Mouse (Mus musculus): ENCODE data around the gene Maneal. TPM values are rescaled to one million over a fixed set of nuclear protein-coding genes. Genes with fewer than 3 reads are reported as not detected.

Maneal gene
- 0.41 and 0.59 TPM in 2 replicates for polyA plus RNA-seq (2015; fragmentation: Nextera tagmentation; extraction: Ambion mirVana)

- Histone ChIP-seq H3K27me3 (ENCODE audit: control insufficient read depth, insufficient read depth, low read length) (peaks cover 25% of the 10 kb centered on the region), H3K36me3 (ENCODE audit: control insufficient read depth, insufficient read depth, low read length) (0 out of 2 replicates have a peak, but pooled peaks cover 3% of the 10 kb centered on the region), H3K9me3 (replicated peaks; ENCODE audit: control insufficient read depth, low read length) (no peaks in the 10 kb centered on the region), H3K9ac (ENCODE audit: low read length) (peak within 1 kb of the TSS; percentile 61), H3K4me3 (replicated peaks; ENCODE audit: low read length) (peak within 1 kb of the TSS; percentile 50), H3K4me2 (ENCODE audit: low read depth, low read length) (peak within 1 kb of the TSS; percentile 67), H3K27ac (ENCODE audit: low read length) (no peak within 1 kb of the TSS), H3K4me1 (ENCODE audit: control insufficient read depth, insufficient read depth, low read length) (peaks cover 5% of the 10 kb centered on the region; the same call in 1 of the 2 replicates)
- WGBS: 3% methylated on average over 67 of the region's 77 CpGs
- peak; percentile 22; the same call in 1 of the 2 replicates for ATAC-seq (ENCODE audit: insufficient read depth, low FRiP score)
Measured at GRCm38 (mm10) chr4:124861283-124862188, at the start of gene Maneal. Maneal (minus strand) TSS chr4:124862171.

GRCm38 (mm10) chr4:124905971-124906822 lies 44.2 kb upstream of the Maneal start:
- Histone ChIP-seq H3K4me3 (replicated peaks; ENCODE audit: low read length) (peak overlapping the region; percentile 28), H3K9me3 (replicated peaks; ENCODE audit: control insufficient read depth, low read length) (no peaks in the 10 kb centered on the region), H3K4me2 (ENCODE audit: low read depth, low read length) (peak overlapping the region; percentile 47), H3K9ac (ENCODE audit: low read length) (peak overlapping the region; percentile 26), H3K36me3 (ENCODE audit: control insufficient read depth, insufficient read depth, low read length) (no peaks in the 10 kb centered on the region), H3K27me3 (ENCODE audit: control insufficient read depth, insufficient read depth, low read length) (no peaks in the 10 kb centered on the region; the same call in 1 of the 2 replicates), H3K27ac (ENCODE audit: low read length) (no peak overlapping the region), H3K4me1 (ENCODE audit: control insufficient read depth, insufficient read depth, low read length) (0 out of 2 replicates have a peak, but pooled peaks cover 3% of the 10 kb centered on the region)
- 7% methylated on average over 21 of the region's 21 CpGs for WGBS
- no peak for ATAC-seq (ENCODE audit: insufficient read depth, low FRiP score)

- 63% methylated on average over 4 of the region's 4 CpGs for WGBS
- Histone ChIP-seq H3K9ac (ENCODE audit: low read length) (no peak overlapping the region), H3K36me3 (ENCODE audit: control insufficient read depth, insufficient read depth, low read length) (no peaks in the 10 kb centered on the region), H3K27ac (ENCODE audit: low read length) (no peak overlapping the region), H3K4me2 (ENCODE audit: low read depth, low read length) (no peak overlapping the region), H3K9me3 (replicated peaks; ENCODE audit: control insufficient read depth, low read length) (no peaks in the 10 kb centered on the region), H3K4me3 (replicated peaks; ENCODE audit: low read length) (no peak overlapping the region), H3K4me1 (ENCODE audit: control insufficient read depth, insufficient read depth, low read length) (0 out of 2 replicates have a peak, but pooled peaks cover 3% of the 10 kb centered on the region), H3K27me3 (ENCODE audit: control insufficient read depth, insufficient read depth, low read length) (no peaks in the 10 kb centered on the region; the same call in 1 of the 2 replicates)
- ATAC-seq (ENCODE audit: insufficient read depth, low FRiP score): no peak
Measured at GRCm38 (mm10) chr4:124905417-124905816, 43.4 kb upstream of the Maneal start.

DNA sequence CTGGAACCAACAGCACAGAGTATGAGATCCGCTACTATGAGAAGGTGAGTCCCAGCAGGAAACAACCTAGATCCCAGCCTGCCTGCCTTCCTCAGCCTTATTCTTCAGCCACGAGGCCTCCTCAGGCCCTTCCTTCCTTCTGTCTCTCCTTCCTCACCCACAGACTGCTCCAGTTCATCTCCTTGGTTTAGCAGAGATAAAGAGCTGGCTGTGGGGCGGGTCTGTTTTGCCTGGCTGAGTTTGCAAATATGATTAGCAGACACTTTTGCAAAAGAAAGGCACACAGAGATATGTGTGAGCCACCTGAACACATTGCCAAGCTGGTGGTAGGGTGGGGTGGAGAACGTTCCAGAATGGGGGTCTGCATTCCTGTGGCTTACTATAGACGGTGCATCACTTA lies 37.9 kb upstream of the Maneal start:
- no peak overlapping the region for H3K4me3 ChIP-seq (replicated peaks; ENCODE audit: low read length)
- no peak overlapping the region for H3K4me2 ChIP-seq (ENCODE audit: low read depth, low read length)
- H3K27ac ChIP-seq (ENCODE audit: low read length): no peak overlapping the region
- no peak for ATAC-seq (ENCODE audit: insufficient read depth, low FRiP score)
- no peak overlapping the region for H3K9ac ChIP-seq (ENCODE audit: low read length)
- H3K27me3 ChIP-seq (ENCODE audit: control insufficient read depth, insufficient read depth, low read length): peaks cover 21% of the 10 kb centered on the region
- 44% methylated on average over 5 of the region's 5 CpGs for WGBS
- no peaks in the 10 kb centered on the region for H3K9me3 ChIP-seq (replicated peaks; ENCODE audit: control insufficient read depth, low read length)
- H3K36me3 ChIP-seq (ENCODE audit: control insufficient read depth, insufficient read depth, low read length): no peaks in the 10 kb centered on the region
- no peaks in the 10 kb centered on the region for H3K4me1 ChIP-seq (ENCODE audit: control insufficient read depth, insufficient read depth, low read length)

DNA sequence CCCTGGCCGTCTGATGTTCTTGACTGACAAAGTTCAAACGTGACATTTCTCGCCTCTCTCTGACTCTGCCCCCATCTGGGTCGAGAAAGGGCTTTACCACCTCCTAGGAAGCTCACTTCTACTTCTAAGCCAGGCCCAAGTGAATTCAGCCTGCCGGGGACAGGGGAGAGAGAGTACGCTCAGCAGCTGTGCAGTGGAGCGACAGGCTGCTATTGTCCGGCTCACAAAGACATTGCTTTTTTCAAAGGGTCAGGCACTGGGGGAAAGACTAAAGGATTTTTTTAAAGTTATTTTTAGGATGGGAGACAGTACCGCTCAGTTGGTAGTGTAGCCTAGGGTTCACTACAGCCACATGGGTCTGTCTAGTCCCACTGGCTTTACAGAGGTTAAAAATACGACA lies 36.5 kb upstream of the Maneal start:
- peaks cover 36% of the 10 kb centered on the region for H3K27me3 ChIP-seq (ENCODE audit: control insufficient read depth, insufficient read depth, low read length)
- H3K9me3 ChIP-seq (replicated peaks; ENCODE audit: control insufficient read depth, low read length): no peaks in the 10 kb centered on the region
- H3K9ac ChIP-seq (ENCODE audit: low read length): no peak overlapping the region
- H3K4me1 ChIP-seq (ENCODE audit: control insufficient read depth, insufficient read depth, low read length): no peaks in the 10 kb centered on the region
- H3K36me3 ChIP-seq (ENCODE audit: control insufficient read depth, insufficient read depth, low read length): no peaks in the 10 kb centered on the region
- ATAC-seq (ENCODE audit: insufficient read depth, low FRiP score): no peak
- no peak overlapping the region for H3K4me3 ChIP-seq (replicated peaks; ENCODE audit: low read length)
- no peak overlapping the region for H3K27ac ChIP-seq (ENCODE audit: low read length)
- H3K4me2 ChIP-seq (ENCODE audit: low read depth, low read length): no peak overlapping the region
- WGBS: 60% methylated on average over 10 of the region's 10 CpGs

DNA sequence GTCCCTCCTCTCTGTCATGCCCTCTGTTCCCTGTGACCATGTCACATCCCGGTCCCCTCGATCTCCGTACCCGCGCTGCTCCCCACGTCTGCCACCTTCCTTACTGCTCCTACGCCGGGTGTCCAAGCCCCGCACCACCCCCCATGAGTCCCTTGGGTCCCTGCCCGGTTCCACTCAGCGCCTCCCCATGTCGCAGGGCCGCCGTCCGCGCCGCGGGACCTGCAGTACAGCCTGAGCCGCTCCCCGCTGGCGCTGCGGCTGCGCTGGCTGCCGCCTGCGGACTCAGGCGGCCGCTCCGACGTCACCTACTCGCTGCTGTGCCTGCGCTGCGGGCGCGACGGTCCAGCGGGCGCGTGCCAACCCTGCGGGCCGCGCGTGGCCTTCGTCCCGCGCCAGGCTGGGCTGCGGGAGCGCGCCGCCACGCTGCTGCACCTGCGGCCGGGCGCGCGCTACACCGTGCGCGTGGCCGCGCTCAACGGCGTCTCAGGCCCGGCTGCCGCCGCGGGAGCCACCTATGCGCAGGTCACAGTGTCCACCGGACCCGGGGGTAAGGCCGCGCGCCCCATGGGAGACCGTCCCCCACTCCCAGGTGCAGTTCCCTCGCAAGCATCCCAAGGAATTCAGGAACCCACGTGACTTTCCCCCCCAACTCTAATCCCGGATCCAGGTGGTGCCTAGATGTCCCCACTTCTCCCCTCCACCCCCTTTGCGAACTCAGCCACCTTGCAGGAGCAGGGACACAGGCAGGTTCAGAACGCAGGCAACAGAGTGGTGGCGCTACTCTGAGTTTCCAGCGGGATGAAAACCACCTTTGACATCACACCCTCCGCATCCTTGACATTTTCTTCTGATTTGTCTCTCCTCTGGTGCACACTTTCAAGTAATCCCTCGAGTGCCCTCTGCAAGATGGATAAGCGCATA lies 32.8 kb upstream of the Maneal start:
- Histone ChIP-seq H3K27me3 (ENCODE audit: control insufficient read depth, insufficient read depth, low read length) (peaks cover 54% of the 10 kb centered on the region), H3K9me3 (replicated peaks; ENCODE audit: control insufficient read depth, low read length) (no peaks in the 10 kb centered on the region), H3K36me3 (ENCODE audit: control insufficient read depth, insufficient read depth, low read length) (no peaks in the 10 kb centered on the region), H3K27ac (ENCODE audit: low read length) (no peak overlapping the region), H3K4me1 (ENCODE audit: control insufficient read depth, insufficient read depth, low read length) (no peaks in the 10 kb centered on the region), H3K4me3 (replicated peaks; ENCODE audit: low read length) (peak overlapping the region; percentile 42), H3K9ac (ENCODE audit: low read length) (peak overlapping the region; percentile 39), H3K4me2 (ENCODE audit: low read depth, low read length) (peak overlapping the region; percentile 64)
- 2% methylated on average over 83 of the region's 83 CpGs for WGBS
- peak; percentile 53; the same call in 1 of the 2 replicates for ATAC-seq (ENCODE audit: insufficient read depth, low FRiP score)

- Histone ChIP-seq H3K9me3 (replicated peaks; ENCODE audit: control insufficient read depth, low read length) (no peaks in the 10 kb centered on the region), H3K4me2 (ENCODE audit: low read depth, low read length) (no peak overlapping the region), H3K27me3 (ENCODE audit: control insufficient read depth, insufficient read depth, low read length) (peaks cover 54% of the 10 kb centered on the region), H3K27ac (ENCODE audit: low read length) (no peak overlapping the region), H3K9ac (ENCODE audit: low read length) (no peak overlapping the region), H3K4me3 (replicated peaks; ENCODE audit: low read length) (no peak overlapping the region), H3K36me3 (ENCODE audit: control insufficient read depth, insufficient read depth, low read length) (no peaks in the 10 kb centered on the region), H3K4me1 (ENCODE audit: control insufficient read depth, insufficient read depth, low read length) (no peaks in the 10 kb centered on the region)
- ATAC-seq (ENCODE audit: insufficient read depth, low FRiP score): no peak
- 29% methylated on average over 6 of the region's 6 CpGs for WGBS
Measured at GRCm38 (mm10) chr4:124893769-124894168, 31.8 kb upstream of the Maneal start.

DNA sequence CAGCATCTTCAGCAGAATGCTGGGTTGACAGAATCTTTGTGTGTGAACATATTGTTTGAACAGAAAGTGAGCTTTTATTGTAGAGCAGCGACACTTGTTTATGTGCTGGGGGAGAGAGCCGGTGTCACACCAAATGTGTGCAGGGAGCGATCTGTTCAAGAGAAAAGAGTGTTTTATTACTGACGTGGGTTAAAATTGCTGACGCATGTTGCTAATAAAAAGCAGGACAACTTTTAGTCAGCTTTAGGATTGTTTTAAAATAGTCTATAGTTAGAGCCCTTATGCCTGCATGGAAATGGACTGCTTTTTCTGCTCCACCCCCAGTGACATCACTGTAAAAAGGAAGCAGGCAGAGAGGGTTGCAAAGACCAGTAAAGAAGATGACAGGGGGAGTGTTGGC lies 28.9 kb upstream of the Maneal start:
- H3K36me3 ChIP-seq (ENCODE audit: control insufficient read depth, insufficient read depth, low read length): no peaks in the 10 kb centered on the region
- H3K4me3 ChIP-seq (replicated peaks; ENCODE audit: low read length): no peak overlapping the region
- no peak overlapping the region for H3K4me2 ChIP-seq (ENCODE audit: low read depth, low read length)
- H3K4me1 ChIP-seq (ENCODE audit: control insufficient read depth, insufficient read depth, low read length): no peaks in the 10 kb centered on the region
- no peak for ATAC-seq (ENCODE audit: insufficient read depth, low FRiP score)
- no peak overlapping the region for H3K27ac ChIP-seq (ENCODE audit: low read length)
- no peak overlapping the region for H3K9ac ChIP-seq (ENCODE audit: low read length)
- H3K9me3 ChIP-seq (replicated peaks; ENCODE audit: control insufficient read depth, low read length): no peaks in the 10 kb centered on the region
- WGBS: 66% methylated on average over 5 of the region's 5 CpGs
- peaks cover 42% of the 10 kb centered on the region for H3K27me3 ChIP-seq (ENCODE audit: control insufficient read depth, insufficient read depth, low read length)

All from stomach, embryonic 16.5 days (tissue).